Mouse (Mus musculus) embryo, embryonic 11.5 days (tissue): ENCODE data around the gene Dnajc21.
A peak's percentile ranks its signal among the peaks of the same experiment; 100 is the strongest.
"Not testable (repeated sequence)": the region's sequence is repeated elsewhere in the genome, so short reads cannot be mapped to it uniquely, and the experiment has no call there.

Experiments
- DNase-seq: peaks from one replicate; pipeline ENCODE4 v3.0.0-alpha.2; 2012; ENCODE audit warnings: low read depth, low spot score

The Dnajc21 gene

GRCm38 (mm10) chr15:10470151-10470831 lies at the start of gene Dnajc21:
Dnajc21 (minus strand) TSS chr15:10470516.
- peak; percentile 70 for DNase-seq

- DNase-seq: no peak
Measured at GRCm38 (mm10) chr15:10515166-10515565, 44.9 kb upstream of the Dnajc21 start.

- no peak for DNase-seq
Measured at GRCm38 (mm10) chr15:10506099-10506498, 35.8 kb upstream of the Dnajc21 start.

- DNase-seq: peak; percentile 41
Measured at GRCm38 (mm10) chr15:10500838-10501719, 30.8 kb upstream of the Dnajc21 start.

- DNase-seq: no peak
Measured at GRCm38 (mm10) chr15:10500035-10500434, 29.7 kb upstream of the Dnajc21 start.

GRCm38 (mm10) chr15:10499593-10499992 lies 29.3 kb upstream of the Dnajc21 start:
- DNase-seq: no peak

GRCm38 (mm10) chr15:10496696-10497095 lies 26.4 kb upstream of the Dnajc21 start:
- not testable (repeated sequence) for DNase-seq

GRCm38 (mm10) chr15:10495944-10496343 lies 25.6 kb upstream of the Dnajc21 start:
- no peak for DNase-seq

- no peak for DNase-seq
Measured at GRCm38 (mm10) chr15:10490101-10490500, 19.8 kb upstream of the Dnajc21 start.

GRCm38 (mm10) chr15:10487246-10487645 lies 16.9 kb upstream of the Dnajc21 start:
- DNase-seq: no peak

- no peak for DNase-seq
Measured at GRCm38 (mm10) chr15:10486365-10486839, 16.1 kb upstream of the Dnajc21 start.

- DNase-seq: peak; percentile 92
Measured at GRCm38 (mm10) chr15:10485484-10486364, 15.4 kb upstream of the Dnajc21 start, which contains the start of the genes Brix1 and Rad1. Brix1 (minus strand) TSS chr15:10485947. Rad1 (plus strand) TSS chr15:10486018.

GRCm38 (mm10) chr15:10470941-10471340 lies 625 bp upstream of the Dnajc21 start:
- DNase-seq: peak; percentile 13

GRCm38 (mm10) chr15:10469641-10470150 lies 620 bp downstream of the Dnajc21 start:
- peak; percentile 13 for DNase-seq

GRCm38 (mm10) chr15:10468761-10469160 lies 1.6 kb downstream of the Dnajc21 start:
- DNase-seq: no peak

- no peak for DNase-seq
Measured at GRCm38 (mm10) chr15:10464678-10465077, 5.6 kb downstream of the Dnajc21 start.

- DNase-seq: no peak
Measured at GRCm38 (mm10) chr15:10463555-10463954, 6.8 kb downstream of the Dnajc21 start.

- DNase-seq: no peak
Measured at GRCm38 (mm10) chr15:10460986-10461385, 9.3 kb downstream of the Dnajc21 start.

- DNase-seq: no peak
Measured at GRCm38 (mm10) chr15:10447102-10447501, 23.2 kb downstream of the Dnajc21 start.

- no peak for DNase-seq
Measured at GRCm38 (mm10) chr15:10442275-10442674, 28.0 kb downstream of the Dnajc21 start.

GRCm38 (mm10) chr15:10441493-10441892 lies 28.8 kb downstream of the Dnajc21 start:
- DNase-seq: no peak
